Mouse (Mus musculus): ENCODE data around the gene Atf1. TPM values are rescaled to one million over a fixed set of nuclear protein-coding genes. Genes with fewer than 3 reads are reported as not detected.
A peak's percentile ranks its signal among the peaks of the same experiment; 100 is the strongest.
"Not testable (repeated sequence)": the region's sequence is repeated elsewhere in the genome, so short reads cannot be mapped to it uniquely, and the experiment has no call there.

Gene Atf1
- polyA plus RNA-seq, 1 experiment from 2014 or later = 31.8 TPM

DNA sequence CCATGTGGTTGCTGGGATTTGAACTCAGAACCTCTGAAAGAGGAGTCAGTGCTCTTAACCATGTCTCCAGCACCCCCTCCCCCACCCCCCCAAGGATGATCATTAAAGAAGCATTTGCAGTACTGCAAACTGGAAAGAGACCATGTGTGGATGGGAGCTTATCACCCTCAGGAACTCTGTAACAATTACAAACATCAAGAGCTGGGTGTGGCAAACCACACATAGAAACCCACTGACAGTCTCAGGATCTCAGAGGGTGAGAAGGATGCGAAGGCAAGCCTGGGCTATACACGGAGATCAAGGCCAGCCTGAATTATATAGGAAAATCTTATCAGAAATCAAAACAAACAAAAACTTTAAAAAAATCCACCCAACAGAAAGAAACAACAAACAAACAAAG, 78.6 kb downstream of the Atf1 start:
- no peak for DNase-seq (ENCODE audit: low spot score, missing footprints)
- WGBS = 80% methylated on average over 2 of the region's 2 CpGs

GRCm38 (mm10) chr15:100307438-100308096, 79.9 kb downstream of the Atf1 start:
- peak; percentile 86 for DNase-seq (ENCODE audit: low spot score, missing footprints)
- not testable (repeated sequence) for H3K27ac ChIP-seq (ENCODE audit: low read depth, low read length); ATAC-seq (ENCODE audit: low FRiP score)

More for the DNA sequence above, 78.6 kb downstream of the Atf1 start:
- H3K9ac ChIP-seq (ENCODE audit: low read length) = no peak overlapping the region
- H3K36me3 ChIP-seq (ENCODE audit: control insufficient read depth, insufficient read depth, low read length) = no peaks in the 10 kb centered on the region
- H3K27ac ChIP-seq (ENCODE audit: low read depth, low read length) = no peak overlapping the region
- peaks cover 10% of the 10 kb centered on the region for H3K4me1 ChIP-seq (ENCODE audit: control insufficient read depth, insufficient read depth, low read length)
- H3K4me3 ChIP-seq (ENCODE audit: low read depth, low read length) = no peak overlapping the region
- no peaks in the 10 kb centered on the region for H3K9me3 ChIP-seq (ENCODE audit: control insufficient read depth, low read length)
- H3K4me2 ChIP-seq = no peak overlapping the region
- no peak for ATAC-seq (ENCODE audit: low FRiP score)
- no peaks in the 10 kb centered on the region for H3K27me3 ChIP-seq (ENCODE audit: control insufficient read depth, insufficient read depth, low read length)

More at GRCm38 (mm10) chr15:100307438-100308096, 79.9 kb downstream of the Atf1 start:
- H3K9me3 ChIP-seq (ENCODE audit: control insufficient read depth, low read length); H3K36me3 ChIP-seq (ENCODE audit: control insufficient read depth, insufficient read depth, low read length); H3K4me2 ChIP-seq; H3K27me3 ChIP-seq (ENCODE audit: control insufficient read depth, insufficient read depth, low read length); H3K9ac ChIP-seq (ENCODE audit: low read length); H3K4me3 ChIP-seq (ENCODE audit: low read depth, low read length): not testable (repeated sequence)
- peaks cover 10% of the 10 kb centered on the region for H3K4me1 ChIP-seq (ENCODE audit: control insufficient read depth, insufficient read depth, low read length)
- 45% methylated on average over 9 of the region's 11 CpGs for WGBS

Other genes starting within 250 kb of the Atf1 start
- 22.3 and 23.9 TPM in 2 replicates for gene Dip2b, start 189.2 kb upstream of the Atf1 start, polyA plus RNA-seq (2014; fragmentation: Nextera tagmentation; extraction: Ambion mirVana)
- gene Tmprss12, start 53.0 kb downstream of the Atf1 start, polyA plus RNA-seq (2014; fragmentation: Nextera tagmentation; extraction: Ambion mirVana) = 0.10 TPM in 1 of 2 replicates, not detected in the other
- gene Mettl7a1, start 76.3 kb downstream of the Atf1 start, polyA plus RNA-seq (2014; fragmentation: Nextera tagmentation; extraction: Ambion mirVana) = 4.0 and 5.1 TPM in 2 replicates
- not detected in 2 replicates for gene Mettl7a3, start 107.1 kb downstream of the Atf1 start, polyA plus RNA-seq (2014; fragmentation: Nextera tagmentation; extraction: Ambion mirVana)
- not detected in 2 replicates for gene Methig1, start 125.3 kb downstream of the Atf1 start, polyA plus RNA-seq (2014; fragmentation: Nextera tagmentation; extraction: Ambion mirVana)
- gene Mettl7a2, start 125.4 kb downstream of the Atf1 start, polyA plus RNA-seq (2014; fragmentation: Nextera tagmentation; extraction: Ambion mirVana) = not detected in 2 replicates
- not detected in 2 replicates for gene Higd1c, start 136.7 kb downstream of the Atf1 start, polyA plus RNA-seq (2014; fragmentation: Nextera tagmentation; extraction: Ambion mirVana)
- gene Gm5475, start 194.3 kb downstream of the Atf1 start, polyA plus RNA-seq (2014; fragmentation: Nextera tagmentation; extraction: Ambion mirVana) = not detected in 2 replicates
- gene Slc11a2, start 197.3 kb downstream of the Atf1 start, polyA plus RNA-seq (2014; fragmentation: Nextera tagmentation; extraction: Ambion mirVana) = 18.2 and 22.2 TPM in 2 replicates
- 41.0 and 42.5 TPM in 2 replicates for gene Letmd1, start 241.2 kb downstream of the Atf1 start, polyA plus RNA-seq (2014; fragmentation: Nextera tagmentation; extraction: Ambion mirVana)

All from midbrain, embryonic 11.5 days (tissue).